Mouse (Mus musculus) heart, embryonic 11.5 days (tissue): ENCODE measurements at regions not wholly inside any gene's neighbourhood (a gene's known extent, or its start where the extent isn't known, plus 50 kb on each side); places are given as distances from the start of the nearest gene placed in this dataset.
A peak's percentile ranks its signal among the peaks of the same experiment; 100 is the strongest.

Experiments
- ATAC-seq: fragments of 200-750 bp; cut with Nextera tagmentation; replicated peaks from 2 replicates; pipeline ENCODE4 v1.8.0; 2017; ENCODE audit warnings: moderate library complexity; ENCODE audit not compliant: insufficient number of reproducible peaks, low FRiP score, low TSS enrichment
- H3K27ac ChIP-seq: fragments of 300-500 bp; sonication (generic); 2 replicates; pipeline ENCODE4 v1.5.1; 2014; ENCODE audit warnings: mild to moderate bottlenecking, low read depth, low read length
- H3K27me3 ChIP-seq: fragments of 300-500 bp; sonication (generic); 2 replicates; pipeline ENCODE4 v1.6.1; 2014; ENCODE audit warnings: mild to moderate bottlenecking, low read length, mixed read lengths; ENCODE audit not compliant: control insufficient read depth, insufficient read depth
- H3K36me3 ChIP-seq: fragments of 300-500 bp; sonication (generic); 2 replicates; pipeline ENCODE4 v1.6.1; 2014; ENCODE audit warnings: mild to moderate bottlenecking, low read length, moderate library complexity, mixed read lengths; ENCODE audit not compliant: control insufficient read depth, insufficient read depth
- H3K4me1 ChIP-seq: fragments of 300-500 bp; sonication (generic); 2 replicates; pipeline ENCODE4 v1.6.1; 2014; ENCODE audit warnings: low read length; ENCODE audit not compliant: control insufficient read depth, insufficient read depth
- H3K4me2 ChIP-seq: fragments of 300-500 bp; sonication (generic); 2 replicates; pipeline ENCODE4 v1.6.1; 2014; ENCODE audit warnings: mild to moderate bottlenecking, moderate library complexity
- H3K4me3 ChIP-seq: fragments of 300-500 bp; sonication (generic); 2 replicates; pipeline ENCODE4 v1.5.1; 2014; ENCODE audit warnings: low read depth, low read length
- H3K9ac ChIP-seq: fragments of 300-500 bp; sonication (generic); 2 replicates; pipeline ENCODE4 v1.6.1; 2014; ENCODE audit warnings: mild to moderate bottlenecking, low read depth, low read length, moderate library complexity
- H3K9me3 ChIP-seq: fragments of 300-500 bp; sonication (generic); replicated peaks from 2 replicates; pipeline ENCODE4 v1.6.1; 2016; ENCODE audit warnings: low read length; ENCODE audit not compliant: control insufficient read depth
- whole genome bisulfite sequencing: fragments of 180-500 bp; shearing (Covaris S2); extraction: QIAGEN DNeasy Blood & Tissue Kit; methylation state at CpG from one replicate; pipeline ENCODE4 v1.1.7; 2014; ENCODE audit not compliant: insufficient replicate concordance; 5-methylcytosine and 5-hydroxymethylcytosine counted together

DNA sequence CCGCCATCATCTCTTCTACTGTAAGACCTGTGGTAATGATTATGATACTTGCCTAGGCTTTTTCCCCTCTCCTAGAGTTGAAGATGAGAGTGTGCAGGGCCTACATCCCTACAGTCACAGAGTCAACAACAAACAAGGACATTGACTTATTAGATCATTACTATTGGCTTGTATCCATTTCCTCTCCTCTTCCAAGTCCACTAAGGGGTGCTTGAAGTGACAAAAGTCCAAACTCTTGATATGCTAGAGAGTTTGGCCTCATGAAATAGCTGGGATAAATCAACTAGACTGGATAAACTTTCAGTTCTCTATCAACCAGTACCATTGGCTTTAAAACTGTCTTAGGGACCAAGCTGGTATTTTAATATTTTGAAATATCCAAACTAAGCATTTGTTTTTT is 165.7 kb upstream of the Ap5m1 start:
- no peaks in the 10 kb centered on the region for H3K36me3 ChIP-seq
- H3K4me1 ChIP-seq = no peaks in the 10 kb centered on the region
- no peaks in the 10 kb centered on the region for H3K9me3 ChIP-seq
- no peak for ATAC-seq
- 80% methylated on average over 1 of the region's 1 CpGs for WGBS
- H3K27ac ChIP-seq = no peak overlapping the region
- no peak overlapping the region for H3K4me3 ChIP-seq
- no peak overlapping the region for H3K9ac ChIP-seq
- H3K27me3 ChIP-seq = no peaks in the 10 kb centered on the region
- H3K4me2 ChIP-seq = no peak overlapping the region

DNA sequence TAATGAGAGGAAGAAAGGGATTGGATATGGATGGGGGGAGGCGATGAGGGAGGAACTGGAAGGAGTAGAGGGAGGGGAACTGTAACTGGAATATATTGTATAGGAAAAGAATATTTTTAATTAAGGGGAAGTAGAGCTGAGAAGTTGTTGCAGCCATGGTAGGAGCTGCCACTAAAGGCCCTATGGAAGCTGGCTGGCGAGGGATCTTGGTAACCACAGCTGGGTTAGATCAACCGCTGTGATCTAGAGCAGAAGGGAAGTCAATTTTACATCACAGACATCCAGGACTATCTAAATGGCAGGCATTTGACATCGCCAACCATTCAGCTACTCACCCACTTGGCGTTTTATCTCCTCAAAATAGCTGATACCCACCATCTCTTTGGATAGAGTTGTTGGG is 168.8 kb upstream of the Ap5m1 start:
- Histone ChIP-seq H3K4me1 (no peaks in the 10 kb centered on the region), H3K27ac (no peak overlapping the region), H3K27me3 (no peaks in the 10 kb centered on the region), H3K4me2 (no peak overlapping the region), H3K4me3 (no peak overlapping the region), H3K9ac (no peak overlapping the region), H3K36me3 (no peaks in the 10 kb centered on the region), H3K9me3 (no peaks in the 10 kb centered on the region)
- ATAC-seq = no peak
- 88% methylated on average over 5 of the region's 5 CpGs for WGBS

DNA sequence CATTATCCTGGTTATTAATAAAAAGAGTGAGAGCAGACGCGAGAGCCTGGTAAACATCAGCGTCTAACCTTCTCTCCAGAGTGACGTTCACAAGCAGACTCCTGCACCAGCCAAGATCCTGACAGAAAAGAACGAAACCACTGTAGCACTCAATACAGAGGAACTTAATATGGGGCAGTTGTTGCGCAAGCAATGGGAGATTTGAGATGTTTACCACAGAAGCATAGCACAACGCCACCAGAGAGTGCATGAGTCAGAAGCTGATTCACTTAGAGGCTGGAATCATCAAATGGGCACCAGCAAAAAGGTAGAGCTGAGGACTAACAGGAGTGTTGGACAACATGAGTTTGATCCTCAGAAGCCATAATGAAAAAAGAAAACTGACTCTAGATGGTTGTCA is 169.7 kb upstream of the Ap5m1 start:
- Histone ChIP-seq H3K9me3 (no peaks in the 10 kb centered on the region), H3K4me1 (no peaks in the 10 kb centered on the region), H3K27ac (no peak overlapping the region), H3K36me3 (no peaks in the 10 kb centered on the region), H3K4me3 (no peak overlapping the region), H3K4me2 (no peak overlapping the region), H3K9ac (no peak overlapping the region), H3K27me3 (no peaks in the 10 kb centered on the region)
- WGBS = 87% methylated on average over 7 of the region's 7 CpGs
- ATAC-seq = no peak

DNA sequence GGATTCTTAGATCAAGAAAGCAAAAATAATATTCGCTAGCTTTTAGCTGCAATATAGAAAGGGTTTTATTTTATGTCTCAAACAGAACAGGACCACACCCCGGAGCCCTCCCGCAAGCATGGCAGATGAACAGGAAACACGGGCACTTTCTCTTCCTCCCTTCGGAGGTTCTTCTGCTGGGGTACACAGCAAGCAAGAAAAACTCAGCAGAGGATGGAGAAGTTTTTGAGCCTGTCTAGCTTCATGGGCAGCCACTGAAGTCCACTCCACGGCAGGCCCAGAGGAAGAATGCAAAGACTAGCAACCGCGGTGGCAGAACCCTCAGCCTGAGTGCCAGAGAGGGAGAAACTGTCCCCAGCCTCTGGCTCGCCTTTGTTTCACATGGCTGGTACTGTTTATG is 174.7 kb upstream of the Ap5m1 start:
- H3K4me2 ChIP-seq = no peak overlapping the region
- no peak overlapping the region for H3K27ac ChIP-seq
- ATAC-seq = no peak
- no peaks in the 10 kb centered on the region for H3K27me3 ChIP-seq
- 76% methylated on average over 9 of the region's 9 CpGs for WGBS
- no peak overlapping the region for H3K4me3 ChIP-seq
- no peak overlapping the region for H3K9ac ChIP-seq
- no peaks in the 10 kb centered on the region for H3K4me1 ChIP-seq
- no peaks in the 10 kb centered on the region for H3K9me3 ChIP-seq
- no peaks in the 10 kb centered on the region for H3K36me3 ChIP-seq

DNA sequence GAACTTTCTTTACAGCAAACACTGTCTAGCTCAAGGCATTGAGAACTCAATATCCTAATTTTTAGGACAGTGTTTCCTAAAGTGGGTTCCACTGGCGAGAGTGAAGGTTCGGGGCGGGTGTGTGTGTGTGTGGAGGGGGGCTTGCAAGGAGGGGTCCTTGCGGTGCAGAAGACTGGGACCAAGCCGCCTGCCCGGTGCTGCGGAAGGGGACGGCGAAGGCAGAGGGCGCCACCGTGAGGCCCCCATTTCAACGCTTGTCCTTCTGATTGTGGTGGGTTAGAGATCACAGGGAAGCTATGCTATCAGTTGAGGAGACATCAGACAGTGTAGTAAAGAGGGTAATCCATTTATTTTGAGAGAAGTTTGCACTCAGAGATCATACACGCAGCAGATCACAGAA is 176.9 kb upstream of the Ap5m1 start:
- Histone ChIP-seq H3K27me3 (no peaks in the 10 kb centered on the region), H3K4me1 (no peaks in the 10 kb centered on the region), H3K9ac (no peak overlapping the region), H3K4me3 (no peak overlapping the region), H3K27ac (no peak overlapping the region), H3K4me2 (peak overlapping the region; percentile 25; the same call in 1 of the 2 replicates), H3K36me3 (no peaks in the 10 kb centered on the region), H3K9me3 (no peaks in the 10 kb centered on the region)
- no peak for ATAC-seq
- 3% methylated on average over 13 of the region's 13 CpGs for WGBS

DNA sequence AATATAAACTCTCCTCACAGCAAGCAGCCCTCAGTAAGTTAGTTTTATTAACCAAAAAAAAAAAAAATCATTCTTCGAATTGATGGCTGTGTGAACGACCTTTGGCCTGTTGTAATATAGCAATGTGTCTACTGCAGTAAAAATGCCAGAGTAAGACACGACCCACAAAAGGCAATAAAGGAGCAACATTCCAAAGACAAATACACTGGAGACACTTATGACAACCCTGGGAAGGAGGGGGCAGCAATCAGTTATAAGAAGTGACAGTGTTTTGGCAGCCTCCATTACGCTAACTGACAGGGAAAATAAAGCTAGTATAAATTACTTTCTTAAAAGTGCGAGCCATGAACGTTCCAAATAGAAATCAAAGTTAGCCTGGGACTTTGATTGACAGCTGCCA is 185.9 kb upstream of the Ap5m1 start:
- 63% methylated on average over 6 of the region's 6 CpGs for WGBS
- no peak for ATAC-seq
- no peak overlapping the region for H3K9ac ChIP-seq
- H3K9me3 ChIP-seq = no peaks in the 10 kb centered on the region
- H3K27me3 ChIP-seq = no peaks in the 10 kb centered on the region
- H3K36me3 ChIP-seq = no peaks in the 10 kb centered on the region
- H3K4me1 ChIP-seq = no peaks in the 10 kb centered on the region
- no peak overlapping the region for H3K27ac ChIP-seq
- no peak overlapping the region for H3K4me2 ChIP-seq
- H3K4me3 ChIP-seq = no peak overlapping the region

DNA sequence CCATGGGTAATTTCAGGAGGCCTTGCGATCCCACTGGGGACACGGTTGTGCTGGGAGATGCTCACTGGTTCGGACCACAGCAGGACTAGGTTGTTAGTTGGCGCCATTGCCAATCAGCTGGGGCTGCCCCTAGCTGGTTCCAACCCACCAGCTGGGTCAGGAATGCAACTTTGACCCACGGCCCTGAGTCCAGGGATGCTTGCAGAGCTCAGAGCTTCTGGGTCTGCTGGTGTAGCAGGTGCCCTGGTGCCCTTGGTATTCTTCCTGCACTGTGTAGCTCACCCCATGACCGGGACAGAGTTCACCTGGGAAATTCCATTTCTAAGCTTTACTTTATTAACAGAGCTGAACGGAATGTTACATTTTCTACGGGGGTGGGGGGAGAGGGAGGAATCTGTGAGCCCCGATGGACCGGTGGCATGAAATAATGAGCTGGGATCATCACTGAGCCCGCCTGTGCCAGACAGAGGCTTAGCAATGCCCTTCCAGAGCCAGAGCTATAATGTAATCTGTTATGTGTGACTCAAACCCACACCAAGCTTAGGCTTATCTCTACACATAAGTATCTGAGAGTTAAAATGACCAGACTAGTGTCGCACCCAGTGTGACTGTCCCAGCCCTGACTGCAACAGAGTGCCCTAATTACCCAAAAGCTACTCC is 187.8 kb upstream of the Ap5m1 start:
- ATAC-seq = no peak
- no peaks in the 10 kb centered on the region for H3K36me3 ChIP-seq
- 69% methylated on average over 12 of the region's 12 CpGs for WGBS
- no peak overlapping the region for H3K27ac ChIP-seq
- H3K9me3 ChIP-seq = no peaks in the 10 kb centered on the region
- H3K4me1 ChIP-seq = no peaks in the 10 kb centered on the region
- H3K4me3 ChIP-seq = no peak overlapping the region
- H3K9ac ChIP-seq = no peak overlapping the region
- H3K27me3 ChIP-seq = no peaks in the 10 kb centered on the region
- no peak overlapping the region for H3K4me2 ChIP-seq

DNA sequence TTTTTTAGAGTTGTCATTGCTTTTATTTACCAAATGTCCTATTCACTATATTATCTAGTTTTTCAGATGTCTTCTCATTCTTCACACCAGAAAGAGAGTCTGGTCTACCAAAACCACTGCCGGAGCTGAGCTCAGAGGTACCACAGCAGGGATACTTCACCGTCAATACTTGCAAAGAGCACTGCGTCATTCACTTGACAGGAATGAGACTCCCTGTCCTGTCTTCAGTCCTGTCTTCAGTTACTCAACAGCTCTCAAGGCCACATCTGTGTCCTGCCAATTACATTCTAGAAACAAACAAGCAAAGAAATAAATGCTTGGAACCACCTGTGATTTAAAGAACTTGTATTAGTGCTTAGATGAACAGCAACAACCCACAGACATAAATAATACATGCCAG is 194.6 kb upstream of the Ap5m1 start:
- Histone ChIP-seq H3K9ac (no peak overlapping the region), H3K4me1 (no peaks in the 10 kb centered on the region), H3K36me3 (no peaks in the 10 kb centered on the region), H3K9me3 (no peaks in the 10 kb centered on the region), H3K27me3 (no peaks in the 10 kb centered on the region), H3K4me3 (no peak overlapping the region), H3K27ac (no peak overlapping the region), H3K4me2 (no peak overlapping the region)
- no peak for ATAC-seq
- 59% methylated on average over 3 of the region's 3 CpGs for WGBS

DNA sequence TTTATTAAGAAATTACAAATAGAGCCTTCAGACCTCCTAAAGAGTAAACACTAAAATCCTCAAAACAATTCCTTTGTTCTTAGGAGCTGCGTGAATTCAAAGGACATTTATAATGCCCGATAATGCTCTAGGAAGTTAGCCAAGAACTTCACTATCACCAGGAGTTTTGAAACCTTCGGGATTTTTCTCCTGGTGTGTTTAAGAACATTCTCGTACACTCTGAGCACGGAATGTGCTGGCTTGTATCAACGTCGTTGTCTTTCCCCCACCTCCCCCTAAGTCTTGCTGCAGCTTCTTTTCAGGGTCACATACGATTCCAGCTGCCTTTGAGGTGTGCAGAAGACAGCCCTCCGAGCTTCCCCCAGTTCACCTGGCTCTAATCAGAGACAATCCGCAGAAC is 195.9 kb upstream of the Ap5m1 start:
- WGBS = 53% methylated on average over 10 of the region's 10 CpGs

More for the DNA sequence above, 195.9 kb upstream of the Ap5m1 start:
- no peak for ATAC-seq
- no peak overlapping the region for H3K4me2 ChIP-seq
- H3K27ac ChIP-seq = no peak overlapping the region
- H3K4me1 ChIP-seq = no peaks in the 10 kb centered on the region
- H3K9me3 ChIP-seq = no peaks in the 10 kb centered on the region
- H3K9ac ChIP-seq = no peak overlapping the region
- no peaks in the 10 kb centered on the region for H3K36me3 ChIP-seq
- no peaks in the 10 kb centered on the region for H3K27me3 ChIP-seq
- no peak overlapping the region for H3K4me3 ChIP-seq
